Mouse (Mus musculus) embryonic fibroblast, embryonic 13.5 days (primary cell): ENCODE results near the gene Pbdc1. TPM values are rescaled to one million over a fixed set of nuclear protein-coding genes. Genes with fewer than 3 reads are reported as not detected.
"Not testable (repeated sequence)": the region's sequence is repeated elsewhere in the genome, so short reads cannot be mapped to it uniquely, and the experiment has no call there.

Experiments used
- H3K27ac ChIP-seq: 2 replicates; pipeline ENCODE4 v1.5.1; 2012; ENCODE audit warnings: low read length, control low read depth, inconsistent platforms; ENCODE audit not compliant: insufficient read depth
- H3K4me1 ChIP-seq: 2 replicates; pipeline ENCODE4 v1.6.1; 2011; ENCODE audit warnings: low read length; ENCODE audit not compliant: control insufficient read depth, insufficient read depth
- H3K4me3 ChIP-seq: 2 replicates; pipeline ENCODE4 v1.5.1; 2011; ENCODE audit warnings: mild to moderate bottlenecking, control low read depth, low read length; ENCODE audit not compliant: insufficient read depth
- CTCF ChIP-seq: IDR thresholded peaks from 2 replicates; pipeline ENCODE4 v1.5.1; 2011; ENCODE audit warnings: mild to moderate bottlenecking, control low read depth, low read length, moderate library complexity, borderline replicate concordance; ENCODE audit not compliant: insufficient read depth
- POLR2A ChIP-seq: IDR thresholded peaks from 2 replicates; pipeline ENCODE4 v1.6.1; 2011; ENCODE audit warnings: low read depth, mild to moderate bottlenecking, control low read depth, low read length, moderate library complexity
- polyA plus RNA-seq: library from polyadenylated mRNA; stranded (reverse); fragments of >200 nt; gene quantifications from 2 replicates; pipeline ENCODE4 v1.2.4, GENCODE M21; 2011; ENCODE audit warnings: low read depth; ENCODE audit not compliant: missing spikeins, insufficient read length

Pbdc1 gene
- polyA plus RNA-seq = 24.7 and 37.5 TPM in 2 replicates

GRCm38 (mm10) chrX:105079615-105080092 is at the start of gene Pbdc1:
Pbdc1 (plus strand) TSS chrX:105079756.
- peak within 1 kb of the TSS; percentile 62 for H3K27ac ChIP-seq
- H3K4me1 ChIP-seq = no peaks in the 10 kb centered on the region
- TF ChIP-seq CTCF = no peak
- peak; percentile 60; the same call in 1 of the 2 replicates for TF ChIP-seq POLR2A
- peak within 1 kb of the TSS; percentile 88 for H3K4me3 ChIP-seq

- Histone ChIP-seq H3K27ac (no peak overlapping the region), H3K4me1 (no peaks in the 10 kb centered on the region), H3K4me3 (no peak overlapping the region)
- TF ChIP-seq CTCF = no peak
- TF ChIP-seq POLR2A = no peak
These were observed 41.9 kb upstream of the Pbdc1 start for GRCm38 (mm10) chrX:105037666-105038065.

- TF ChIP-seq CTCF (no peak), POLR2A (no peak)
- H3K4me1 ChIP-seq = no peaks in the 10 kb centered on the region
- no peak overlapping the region for H3K4me3 ChIP-seq
- no peak overlapping the region for H3K27ac ChIP-seq
These were observed 15.3 kb upstream of the Pbdc1 start for GRCm38 (mm10) chrX:105064294-105064693.

GRCm38 (mm10) chrX:105064801-105065200 is 14.8 kb upstream of the Pbdc1 start:
- TF ChIP-seq CTCF (no peak), POLR2A (no peak)
- no peak overlapping the region for H3K27ac ChIP-seq

GRCm38 (mm10) chrX:105069671-105070503 is 9.7 kb upstream of the Pbdc1 start:
- no peaks in the 10 kb centered on the region for H3K4me1 ChIP-seq
- TF ChIP-seq POLR2A (no peak), CTCF (no peak)
- peak overlapping the region; percentile 86 for H3K27ac ChIP-seq
- peak overlapping the region; percentile 45 for H3K4me3 ChIP-seq

More at GRCm38 (mm10) chrX:105064801-105065200, 14.8 kb upstream of the Pbdc1 start:
- Histone ChIP-seq H3K4me3 (no peak overlapping the region), H3K4me1 (no peaks in the 10 kb centered on the region)

GRCm38 (mm10) chrX:105079151-105079550 is 405 bp upstream of the Pbdc1 start:
- H3K4me1 ChIP-seq = no peaks in the 10 kb centered on the region
- peak overlapping the region; percentile 55 for H3K4me3 ChIP-seq
- H3K27ac ChIP-seq = no peak overlapping the region
- TF ChIP-seq CTCF (no peak), POLR2A (no peak)

GRCm38 (mm10) chrX:105080096-105080495 is 540 bp downstream of the Pbdc1 start:
- peak overlapping the region; percentile 62 for H3K27ac ChIP-seq
- TF ChIP-seq POLR2A (no peak), CTCF (no peak)
- peak overlapping the region; percentile 88 for H3K4me3 ChIP-seq
- H3K4me1 ChIP-seq = no peaks in the 10 kb centered on the region

- H3K4me3 ChIP-seq, H3K4me1 ChIP-seq, H3K27ac ChIP-seq: not testable (repeated sequence)
These were observed 3.5 kb downstream of the Pbdc1 start for GRCm38 (mm10) chrX:105083013-105083412.

GRCm38 (mm10) chrX:105104175-105104574 is 24.6 kb downstream of the Pbdc1 start:
- H3K27ac ChIP-seq = no peak overlapping the region
- no peak for TF ChIP-seq CTCF
- no peak for TF ChIP-seq POLR2A
- H3K4me3 ChIP-seq = no peak overlapping the region
- no peaks in the 10 kb centered on the region for H3K4me1 ChIP-seq

GRCm38 (mm10) chrX:105114994-105115393 is 35.4 kb downstream of the Pbdc1 start:
- no peaks in the 10 kb centered on the region for H3K4me1 ChIP-seq
- no peak overlapping the region for H3K27ac ChIP-seq
- no peak for TF ChIP-seq POLR2A
- no peak for TF ChIP-seq CTCF
- H3K4me3 ChIP-seq = no peak overlapping the region
